Mouse (Mus musculus) right cerebral cortex, postnatal 4 days (tissue): ENCODE data around the gene Urm1.

ENCODE experiments used
- DNase-seq: peaks from one replicate; pipeline ENCODE4 v3.0.0-alpha.2; 2022

The Urm1 gene

GRCm38 (mm10) chr2:29831106-29831505, 11.2 kb downstream of the Urm1 start:
- DNase-seq = no peak

- no peak for DNase-seq
These were observed 13.9 kb downstream of the Urm1 start for GRCm38 (mm10) chr2:29833796-29834195.

- DNase-seq = no peak
These were observed 15.6 kb downstream of the Urm1 start for GRCm38 (mm10) chr2:29835391-29835899.

- no peak for DNase-seq
These were observed 19.6 kb downstream of the Urm1 start for GRCm38 (mm10) chr2:29839460-29839859.

- DNase-seq = no peak
These were observed 23.6 kb downstream of the Urm1 start for GRCm38 (mm10) chr2:29843231-29844105.

GRCm38 (mm10) chr2:29844115-29844514, 24.2 kb downstream of the Urm1 start:
- no peak for DNase-seq

- DNase-seq = no peak
These were observed 24.8 kb downstream of the Urm1 start for GRCm38 (mm10) chr2:29844661-29845060.

GRCm38 (mm10) chr2:29845636-29846035, 25.8 kb downstream of the Urm1 start:
- no peak for DNase-seq

- peak; percentile 18 for DNase-seq
These were observed 26.4 kb downstream of the Urm1 start for GRCm38 (mm10) chr2:29846061-29846853.

- DNase-seq = no peak
These were observed 27.0 kb downstream of the Urm1 start for GRCm38 (mm10) chr2:29846911-29847310.

- no peak for DNase-seq
These were observed 29.2 kb downstream of the Urm1 start for GRCm38 (mm10) chr2:29849041-29849440.

GRCm38 (mm10) chr2:29849841-29850480, 30.1 kb downstream of the Urm1 start:
- no peak for DNase-seq

GRCm38 (mm10) chr2:29852957-29853485, 33.1 kb downstream of the Urm1 start:
- DNase-seq = no peak

- DNase-seq = no peak
These were observed 33.9 kb downstream of the Urm1 start for GRCm38 (mm10) chr2:29853736-29854135.

GRCm38 (mm10) chr2:29855585-29856210, 35.8 kb downstream of the Urm1 start:
- no peak for DNase-seq

GRCm38 (mm10) chr2:29856451-29857260, 36.8 kb downstream of the Urm1 start:
- no peak for DNase-seq

- no peak for DNase-seq
These were observed 37.5 kb downstream of the Urm1 start for GRCm38 (mm10) chr2:29857341-29857740.

GRCm38 (mm10) chr2:29857967-29858366, 38.1 kb downstream of the Urm1 start:
- no peak for DNase-seq

- DNase-seq = no peak
These were observed 39.0 kb downstream of the Urm1 start for GRCm38 (mm10) chr2:29858748-29859473.

GRCm38 (mm10) chr2:29865125-29865524, 45.2 kb downstream of the Urm1 start:
- no peak for DNase-seq
